ENCODE assay signal across 18 mouse cellular contexts in the genomic region with DNA sequence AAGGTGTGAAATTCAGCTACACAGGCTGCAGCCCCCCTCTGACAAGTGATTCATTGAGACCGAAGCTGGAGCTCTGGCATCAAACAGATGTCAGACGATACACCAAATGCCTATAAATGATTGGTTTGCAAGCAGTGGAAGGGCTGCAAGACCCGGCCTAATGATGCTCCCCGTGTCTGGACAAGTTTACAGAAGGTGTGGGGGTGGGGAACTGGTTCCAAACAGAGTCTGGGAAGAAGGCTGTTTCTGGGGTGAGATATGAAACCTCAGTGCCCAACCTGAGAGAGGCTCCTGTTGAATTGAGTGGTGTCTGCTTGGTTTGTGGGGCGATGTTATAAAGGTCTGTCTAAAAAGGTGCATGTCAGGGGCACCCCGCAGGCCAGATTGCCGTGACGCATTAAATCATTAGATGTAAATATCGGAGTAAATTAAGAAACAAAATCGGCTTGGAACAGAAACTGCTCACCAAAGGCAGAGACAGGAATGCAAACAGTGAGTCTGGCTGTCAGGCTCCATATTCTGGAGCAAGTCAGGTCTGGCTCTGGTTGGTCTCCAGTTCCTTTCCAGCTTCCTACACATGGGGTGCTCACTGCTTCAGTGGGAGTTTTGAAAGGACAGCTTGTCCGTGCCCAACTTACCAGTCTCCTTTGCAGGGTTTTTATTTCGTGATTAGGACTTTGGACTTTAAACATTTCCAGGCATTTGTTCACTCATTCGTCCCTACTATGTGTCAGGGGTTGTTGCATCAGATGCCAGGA.
DNase-seq lines count a peak whose midpoint lies in the region; ATAC-seq lines count a peak whose summit lies in the region.
"Had no signal": no experiment of that assay in that cellular context is flagged by ENCODE, and none has a peak within 500 bp of the region (broad histone marks: within the 10 kb centered on the region; RNA-seq: fewer than 3 reads in every experiment).

No protein-coding gene starts in this region.

- ATAC-seq in midbrain, embryonic 13.5 days: 0 out of 2 replicates have a peak, but pooled peaks have one; percentile 27
- ATAC-seq in midbrain, embryonic 16.5 days: no peak
- ATAC-seq in embryonic facial prominence, embryonic 14.5 days (ENCODE audit: low read depth): peak; percentile 26; the same call in 1 of the 2 replicates
- ATAC-seq: lung, postnatal 0 days had no signal

- peaks cover 9% of the 10 kb centered on the region; the same call in 1 of the 2 replicates for H3K4me1 ChIP-seq in midbrain, embryonic 13.5 days (replicated peaks)
- no peaks in the 10 kb centered on the region for H3K4me1 ChIP-seq in midbrain, embryonic 16.5 days (ENCODE audit: control insufficient read depth, insufficient read depth, low read length)
- peaks cover 11% of the 10 kb centered on the region for H3K4me1 ChIP-seq in embryonic facial prominence, embryonic 14.5 days (ENCODE audit: control insufficient read depth, insufficient read depth, low read length)

- peak; percentile 65 for DNase-seq in embryo, embryonic 10.5 days (ENCODE audit: low spot score)
- DNase-seq in embryonic facial prominence, embryonic 14.5 days (ENCODE audit: low spot score): peak; percentile 20
- DNase-seq in yolk sac, embryonic 10.5 days (ENCODE audit: low spot score): peak; percentile 53
- DNase-seq in heart, adult 18-20 months: no peak
- DNase-seq in retina, embryonic 14.5 days (ENCODE audit: low spot score): no peak
- DNase-seq: adrenal gland, postnatal 10 days; cerebellum, adult 9-11 months; heart, postnatal 10 days; kidney, adult 9 months; right cerebral cortex, postnatal 25 days had no signal

- no peak overlapping the region for H3K4me2 ChIP-seq in midbrain, embryonic 13.5 days (replicated peaks)
- H3K4me2 ChIP-seq in midbrain, embryonic 16.5 days (ENCODE audit: low read length): no peak overlapping the region
- no peak overlapping the region for H3K4me2 ChIP-seq in embryonic facial prominence, embryonic 14.5 days (ENCODE audit: low read depth, low read length)
- H3K4me2 ChIP-seq: forebrain, embryonic 12.5 days; hindbrain, embryonic 14.5 days had no signal

- no peak overlapping the region for H3K9ac ChIP-seq in midbrain, embryonic 13.5 days (replicated peaks)
- H3K9ac ChIP-seq in midbrain, embryonic 16.5 days (ENCODE audit: low read depth, low read length): no peak overlapping the region
- no peak overlapping the region for H3K9ac ChIP-seq in embryonic facial prominence, embryonic 14.5 days (ENCODE audit: low read depth, low read length)
- H3K9ac ChIP-seq: forebrain, embryonic 12.5 days; hindbrain, embryonic 14.5 days; liver, embryonic 14.5 days had no signal

- no peak overlapping the region for H3K27ac ChIP-seq in midbrain, embryonic 13.5 days
- no peak overlapping the region for H3K27ac ChIP-seq in midbrain, embryonic 16.5 days (ENCODE audit: low read length)
- H3K27ac ChIP-seq in embryonic facial prominence, embryonic 14.5 days (replicated peaks; ENCODE audit: low read depth, low read length): no peak overlapping the region; the same call in 1 of the 2 replicates
- H3K27ac ChIP-seq: forebrain, embryonic 12.5 days; heart, adult 2 months; hindbrain, embryonic 14.5 days; liver, embryonic 14.5 days had no signal

- H3K36me3 ChIP-seq in midbrain, embryonic 13.5 days: peaks cover 3% of the 10 kb centered on the region
- no peaks in the 10 kb centered on the region for H3K36me3 ChIP-seq in midbrain, embryonic 16.5 days (ENCODE audit: control insufficient read depth, insufficient read depth, low read length)
- H3K36me3 ChIP-seq in embryonic facial prominence, embryonic 14.5 days (ENCODE audit: control insufficient read depth, insufficient read depth, low read length): no peaks in the 10 kb centered on the region; the same call in 1 of the 2 replicates

- no peak overlapping the region for H3K4me3 ChIP-seq in midbrain, embryonic 13.5 days (replicated peaks)
- no peak overlapping the region for H3K4me3 ChIP-seq in midbrain, embryonic 16.5 days (ENCODE audit: low read depth, low read length)
- H3K4me3 ChIP-seq in embryonic facial prominence, embryonic 14.5 days (ENCODE audit: low read depth, low read length): no peak overlapping the region
- H3K4me3 ChIP-seq: forebrain, embryonic 12.5 days; heart, adult 2 months; myocyte had no signal

- H3K27me3 ChIP-seq in midbrain, embryonic 13.5 days: no peaks in the 10 kb centered on the region
- no peaks in the 10 kb centered on the region for H3K27me3 ChIP-seq in midbrain, embryonic 16.5 days (ENCODE audit: control insufficient read depth, insufficient read depth, low read depth, low read length)
- H3K27me3 ChIP-seq in embryonic facial prominence, embryonic 14.5 days (replicated peaks; ENCODE audit: control insufficient read depth, insufficient read depth, low read length): no peaks in the 10 kb centered on the region
- H3K27me3 ChIP-seq: forebrain, embryonic 12.5 days had no signal

- H3K9me3 ChIP-seq in midbrain, embryonic 13.5 days: no peaks in the 10 kb centered on the region
- no peaks in the 10 kb centered on the region for H3K9me3 ChIP-seq in midbrain, embryonic 16.5 days (replicated peaks; ENCODE audit: control insufficient read depth, low read length, poor library complexity, severe bottlenecking)
- H3K9me3 ChIP-seq in embryonic facial prominence, embryonic 14.5 days (ENCODE audit: control insufficient read depth, low read length): no peaks in the 10 kb centered on the region
- H3K9me3 ChIP-seq: forebrain, embryonic 12.5 days had no signal

- 77% methylated on average over 13 of the region's 13 CpGs for WGBS in midbrain, embryonic 13.5 days
- 78% methylated on average over 13 of the region's 13 CpGs for WGBS in midbrain, embryonic 16.5 days
- 50% methylated on average over 13 of the region's 13 CpGs for WGBS in embryonic facial prominence, embryonic 14.5 days

Comparison
In these comparisons a context has a peak if more than half of its experiments do, and no peak if none do; other contexts are left out.
1. DNase-seq: peak in embryo, embryonic 10.5 days (single experiment), embryonic facial prominence, embryonic 14.5 days (single experiment) and yolk sac, embryonic 10.5 days (single experiment); none in heart, adult 18-20 months (0 of 2) and retina, embryonic 14.5 days (single experiment).